ENCODE assay signal across 25 mouse cellular contexts in genomic region chr11:85758891-85759290, GRCm38 (mm10).
DNase-seq lines count a peak whose midpoint lies in the region; ATAC-seq and TF ChIP-seq lines count a peak whose summit lies in the region.
"Had no signal": no experiment of that assay in that cellular context is flagged by ENCODE, and none has a peak within 500 bp of the region (broad histone marks: within the 10 kb centered on the region; RNA-seq: fewer than 3 reads in every experiment).

No protein-coding gene starts in this region.

- ATAC-seq in kidney, embryonic 15.5 days (replicated peaks; ENCODE audit: low FRiP score): no peak
- ATAC-seq in kidney, embryonic 16.5 days (ENCODE audit: low FRiP score, low TSS enrichment): no peak
- no peak for ATAC-seq in lung, embryonic 14.5 days (ENCODE audit: insufficient read depth)
- ATAC-seq in lung, postnatal 0 days: no peak
- peak; percentile 86 for ATAC-seq in liver, embryonic 12.5 days
- peak; percentile 77 for ATAC-seq in megakaryocyte progenitor cell, adult 5-6 weeks (replicated peaks; ENCODE audit: poor library complexity)
- ATAC-seq: CD4-positive, CD25-positive, alpha-beta regulatory T cell, adult 4 months; forebrain, embryonic 14.5 days had no signal

- H3K4me3 ChIP-seq in kidney, embryonic 15.5 days (replicated peaks): no peak overlapping the region
- H3K4me3 ChIP-seq in kidney, embryonic 16.5 days (ENCODE audit: low read length): no peak overlapping the region
- no peak overlapping the region for H3K4me3 ChIP-seq in lung, embryonic 14.5 days (ENCODE audit: low read depth, low read length)
- no peak overlapping the region for H3K4me3 ChIP-seq in lung, postnatal 0 days (ENCODE audit: low read depth, low read length)
- no peak overlapping the region for H3K4me3 ChIP-seq in liver, embryonic 12.5 days
- H3K4me3 ChIP-seq: embryonic facial prominence, embryonic 15.5 days; erythroblast, embryonic 14.5 days; forebrain, embryonic 10.5 days; gastrocnemius, adult 2 months; heart, embryonic 10.5 days had no signal

- H3K9me3 ChIP-seq in kidney, embryonic 15.5 days (replicated peaks): no peaks in the 10 kb centered on the region
- no peaks in the 10 kb centered on the region for H3K9me3 ChIP-seq in kidney, embryonic 16.5 days (ENCODE audit: low read length)
- H3K9me3 ChIP-seq in lung, embryonic 14.5 days (ENCODE audit: low read depth, low read length): no peaks in the 10 kb centered on the region
- no peaks in the 10 kb centered on the region for H3K9me3 ChIP-seq in lung, postnatal 0 days (ENCODE audit: low read length)
- H3K9me3 ChIP-seq in liver, embryonic 12.5 days (replicated peaks): no peaks in the 10 kb centered on the region
- H3K9me3 ChIP-seq: embryonic facial prominence, embryonic 15.5 days; forebrain, embryonic 10.5 days; G1E; heart, embryonic 10.5 days had no signal

- H3K9ac ChIP-seq in kidney, embryonic 15.5 days: no peak overlapping the region
- H3K9ac ChIP-seq in kidney, embryonic 16.5 days (replicated peaks; ENCODE audit: low read length): no peak overlapping the region
- H3K9ac ChIP-seq in lung, embryonic 14.5 days: no peak overlapping the region
- no peak overlapping the region for H3K9ac ChIP-seq in lung, postnatal 0 days (replicated peaks; ENCODE audit: low read depth)
- no peak overlapping the region for H3K9ac ChIP-seq in liver, embryonic 12.5 days
- H3K9ac ChIP-seq: embryonic facial prominence, embryonic 15.5 days had no signal

- no peak for DNase-seq in lung, embryonic 14.5 days
- no peak for DNase-seq in lung, postnatal 0 days (ENCODE audit: low spot score)
- DNase-seq in left cerebral cortex, postnatal 25 days (ENCODE audit: low spot score in 2 of 2): no peak
- DNase-seq in urinary bladder, postnatal 36 days (ENCODE audit: low spot score in 2 of 2): no peak
- DNase-seq: adrenal gland, adult 8-10 months; adrenal gland, postnatal 36 days; B cell, adult 2 months; cerebellum, adult 11 months; cerebellum, adult 8-10 months; cerebellum, postnatal 14 days; embryo, embryonic 11 days; gastrocnemius, adult 2 months; heart, postnatal 10 days; heart, postnatal 4 days had no signal

- no peaks in the 10 kb centered on the region for H3K27me3 ChIP-seq in kidney, embryonic 15.5 days
- H3K27me3 ChIP-seq in kidney, embryonic 16.5 days (ENCODE audit: insufficient read depth, low read length): no peaks in the 10 kb centered on the region
- no peaks in the 10 kb centered on the region for H3K27me3 ChIP-seq in lung, embryonic 14.5 days (ENCODE audit: insufficient read depth, low read length)
- H3K27me3 ChIP-seq in lung, postnatal 0 days (replicated peaks; ENCODE audit: insufficient read depth, low read length): no peaks in the 10 kb centered on the region
- H3K27me3 ChIP-seq in liver, embryonic 12.5 days (replicated peaks): peaks cover 48% of the 10 kb centered on the region
- H3K27me3 ChIP-seq: embryonic facial prominence, embryonic 15.5 days had no signal

- TF ChIP-seq CTCF in lung, embryonic 14.5 days (IDR thresholded peaks at IDR 0.05; ENCODE audit: low read depth): no peak
- no peak for TF ChIP-seq CTCF in lung, postnatal 0 days (IDR thresholded peaks at IDR 0.05)

- WGBS in kidney, embryonic 15.5 days: 91% methylated on average over 9 of the region's 9 CpGs
- WGBS in kidney, embryonic 16.5 days: 90% methylated on average over 9 of the region's 9 CpGs
- 70% methylated on average over 9 of the region's 9 CpGs for WGBS in lung, embryonic 14.5 days
- 63% methylated on average over 9 of the region's 9 CpGs for WGBS in lung, postnatal 0 days
- 47% methylated on average over 9 of the region's 9 CpGs for WGBS in liver, embryonic 12.5 days (ENCODE audit: insufficient replicate concordance)

- no peak overlapping the region for H3K4me2 ChIP-seq in kidney, embryonic 15.5 days
- H3K4me2 ChIP-seq in kidney, embryonic 16.5 days (replicated peaks; ENCODE audit: low read depth, low read length): no peak overlapping the region
- no peak overlapping the region for H3K4me2 ChIP-seq in lung, embryonic 14.5 days
- H3K4me2 ChIP-seq in lung, postnatal 0 days (replicated peaks; ENCODE audit: low read depth, low read length): no peak overlapping the region
- 0 out of 2 replicates have a peak overlapping the region, but pooled peaks have one; percentile 11 for H3K4me2 ChIP-seq in liver, embryonic 12.5 days
- H3K4me2 ChIP-seq: embryonic facial prominence, embryonic 15.5 days had no signal

- TF ChIP-seq EP300 in lung, postnatal 0 days (IDR thresholded peaks at IDR 0.05): no peak

- 0 out of 2 replicates have a peak overlapping the region, but pooled peaks have one; percentile 2 for H3K27ac ChIP-seq in kidney, embryonic 15.5 days
- no peak overlapping the region for H3K27ac ChIP-seq in kidney, embryonic 16.5 days (ENCODE audit: low read length)
- H3K27ac ChIP-seq in lung, embryonic 14.5 days (ENCODE audit: low read depth): peak overlapping the region; percentile 22; the same call in 1 of the 2 replicates
- H3K27ac ChIP-seq in lung, postnatal 0 days (ENCODE audit: low read length): no peak overlapping the region
- no peak overlapping the region for H3K27ac ChIP-seq in liver, embryonic 12.5 days
- H3K27ac ChIP-seq: forebrain, embryonic 10.5 days had no signal

- intact Hi-C loops in left cerebral cortex, postnatal 25 days (cut with DNase I): no loop called here

- peaks cover 48% of the 10 kb centered on the region for H3K4me1 ChIP-seq in kidney, embryonic 15.5 days
- peaks cover 29% of the 10 kb centered on the region for H3K4me1 ChIP-seq in kidney, embryonic 16.5 days (ENCODE audit: insufficient read depth, low read length)
- peaks cover 39% of the 10 kb centered on the region for H3K4me1 ChIP-seq in lung, embryonic 14.5 days (ENCODE audit: insufficient read depth)
- H3K4me1 ChIP-seq in lung, postnatal 0 days (ENCODE audit: insufficient read depth, low read depth, low read length): 0 out of 2 replicates have a peak, but pooled peaks cover 3% of the 10 kb centered on the region
- H3K4me1 ChIP-seq in liver, embryonic 12.5 days: peaks cover 31% of the 10 kb centered on the region

- no peaks in the 10 kb centered on the region for H3K36me3 ChIP-seq in kidney, embryonic 15.5 days
- H3K36me3 ChIP-seq in kidney, embryonic 16.5 days (ENCODE audit: insufficient read depth, low read length): no peaks in the 10 kb centered on the region
- H3K36me3 ChIP-seq in lung, embryonic 14.5 days (ENCODE audit: insufficient read depth): no peaks in the 10 kb centered on the region
- no peaks in the 10 kb centered on the region for H3K36me3 ChIP-seq in lung, postnatal 0 days (ENCODE audit: insufficient read depth, low read length)
- H3K36me3 ChIP-seq in liver, embryonic 12.5 days: no peaks in the 10 kb centered on the region
- H3K36me3 ChIP-seq: embryonic facial prominence, embryonic 15.5 days; forebrain, embryonic 10.5 days; G1E; heart, embryonic 10.5 days had no signal

Comparison
In these comparisons a context has a peak if more than half of its experiments do, and no peak if none do; other contexts are left out.
1. H3K27ac ChIP-seq: peak in kidney, embryonic 15.5 days (single experiment) and lung, embryonic 14.5 days (single experiment); none in kidney, embryonic 16.5 days (single experiment), lung, postnatal 0 days (single experiment) and liver, embryonic 12.5 days (single experiment).
2. ATAC-seq: peak in liver, embryonic 12.5 days (single experiment) and megakaryocyte progenitor cell, adult 5-6 weeks (single experiment); none in kidney, embryonic 15.5 days (single experiment), kidney, embryonic 16.5 days (single experiment), lung, embryonic 14.5 days (single experiment) and lung, postnatal 0 days (single experiment).